Mouse (Mus musculus) cerebellum, adult 2 months (tissue): ENCODE data around the gene Prkag2. TPM values are rescaled to one million over a fixed set of nuclear protein-coding genes. Genes with fewer than 3 reads are reported as not detected.

Source experiments
- DNase-seq, 2 experiments: peaks; one replicate each; pipeline ENCODE4 v3.0.0; 2021
- H3K27ac ChIP-seq: fragments of 200-500 bp; 2 replicates; pipeline ENCODE4 v1.5.1; 2012; ENCODE audit warnings: low read length, control low read depth, inconsistent platforms; ENCODE audit not compliant: insufficient read depth
- H3K27me3 ChIP-seq: fragments of 200-500 bp; 2 replicates; pipeline ENCODE4 v1.6.1; 2012; ENCODE audit warnings: inconsistent platforms, mild to moderate bottlenecking, low read length, moderate library complexity; ENCODE audit not compliant: control insufficient read depth, insufficient read depth
- H3K4me1 ChIP-seq: fragments of 200-500 bp; 2 replicates; pipeline ENCODE4 v1.6.1; 2011; ENCODE audit warnings: low read length; ENCODE audit not compliant: control insufficient read depth, insufficient read depth
- H3K4me3 ChIP-seq: fragments of 200-500 bp; replicated peaks from 2 replicates; pipeline ENCODE3; 2011; ENCODE audit warnings: mild to moderate bottlenecking, low read depth, low read length, control low read depth; ENCODE audit not compliant: insufficient read depth
- CTCF ChIP-seq: fragments of 200-500 bp; IDR thresholded peaks from 2 replicates; pipeline ENCODE4 v1.5.1; 2011; ENCODE audit warnings: low read depth, mild to moderate bottlenecking, control low read depth, low read length, moderate library complexity, borderline replicate concordance; ENCODE audit not compliant: insufficient read depth
- POLR2A ChIP-seq: fragments of 200-500 bp; IDR thresholded peaks from 2 replicates; pipeline ENCODE4 v1.6.1; 2011; ENCODE audit warnings: low read length, control low read depth, borderline replicate concordance; ENCODE audit not compliant: insufficient read depth
- WGBS: fragments of 180-500 bp; shearing (Covaris S2); methylation state at CpG from one replicate; pipeline ENCODE4 v1.1.7; 2018; 5-methylcytosine and 5-hydroxymethylcytosine counted together
- polyA plus RNA-seq: library from polyadenylated mRNA; depleted of rRNA; stranded (reverse); fragments of >200 nt; gene quantifications from 2 replicates; pipeline ENCODE4 v1.2.3, GENCODE M21; 2012

The Prkag2 gene
- polyA plus RNA-seq, 1 experiment = 92.0 TPM

DNA sequence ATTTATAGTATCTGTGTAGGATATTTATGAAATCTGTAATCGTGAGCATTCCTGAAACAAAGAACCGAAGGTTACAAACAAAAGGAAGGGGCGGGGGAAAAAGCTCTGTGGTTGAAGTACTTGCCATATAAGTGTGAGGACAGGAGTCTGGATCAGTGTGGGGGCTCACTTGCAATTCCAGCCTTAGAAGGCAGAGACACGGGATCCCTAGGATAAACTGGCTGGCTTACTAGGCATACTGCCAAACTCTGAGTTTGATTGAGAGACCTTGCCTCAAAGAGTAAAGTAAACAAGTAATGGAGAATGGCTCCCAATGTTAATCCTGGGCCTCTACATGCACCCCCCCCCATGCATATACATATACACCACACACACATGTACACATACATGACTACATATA, 221.7 kb downstream of the Prkag2 start:
- TF ChIP-seq CTCF (no peak), POLR2A (no peak)
- H3K27ac ChIP-seq = no peak overlapping the region
- WGBS = 80% methylated on average over 4 of the region's 4 CpGs
- H3K4me1 ChIP-seq = peaks cover 20% of the 10 kb centered on the region
- no peaks in the 10 kb centered on the region for H3K27me3 ChIP-seq
- DNase-seq = no peak
- H3K4me3 ChIP-seq = no peak overlapping the region

GRCm38 (mm10) chr5:24877836-24878624, 222.4 kb downstream of the Prkag2 start:
- Histone ChIP-seq H3K27ac (no peak overlapping the region), H3K27me3 (no peaks in the 10 kb centered on the region), H3K4me1 (peaks cover 27% of the 10 kb centered on the region), H3K4me3 (no peak overlapping the region)
- no peak for DNase-seq
- no peak for TF ChIP-seq CTCF
- TF ChIP-seq POLR2A = no peak
- 91% methylated on average over 11 of the region's 11 CpGs for WGBS

DNA sequence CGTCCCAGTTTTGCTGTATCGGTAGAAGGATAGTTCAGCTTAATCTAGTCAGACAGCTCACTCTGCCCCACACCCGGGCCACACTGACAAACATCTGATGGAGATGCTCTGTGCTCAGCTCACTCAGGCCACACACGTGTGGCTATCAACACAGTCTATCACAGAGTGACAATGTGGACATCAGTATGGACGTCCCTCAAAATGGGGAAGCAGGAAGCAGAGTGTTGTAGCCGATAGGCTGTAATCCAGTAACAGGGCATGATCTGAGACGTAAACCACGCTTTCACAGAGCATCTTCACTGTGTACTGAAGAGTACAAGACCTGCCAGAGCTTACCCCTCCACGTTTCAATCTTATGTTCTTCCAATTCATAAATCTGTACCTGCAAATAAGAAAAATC, 223.8 kb downstream of the Prkag2 start:
- Histone ChIP-seq H3K4me3 (no peak overlapping the region), H3K27me3 (no peaks in the 10 kb centered on the region), H3K4me1 (peaks cover 29% of the 10 kb centered on the region), H3K27ac (no peak overlapping the region)
- 66% methylated on average over 9 of the region's 9 CpGs for WGBS
- TF ChIP-seq POLR2A = no peak
- no peak for TF ChIP-seq CTCF
- no peak for DNase-seq

GRCm38 (mm10) chr5:24874111-24874510, 226.3 kb downstream of the Prkag2 start:
- DNase-seq = peak; percentile 97 to 98
- peak overlapping the region; percentile 23 for H3K27ac ChIP-seq
- 11% methylated on average over 4 of the region's 4 CpGs for WGBS
- no peaks in the 10 kb centered on the region for H3K27me3 ChIP-seq
- no peak overlapping the region for H3K4me3 ChIP-seq
- peaks cover 29% of the 10 kb centered on the region for H3K4me1 ChIP-seq
- TF ChIP-seq POLR2A (peak; percentile 22; the same call in 1 of the 2 replicates), CTCF (no peak)

GRCm38 (mm10) chr5:24873221-24873620, 227.2 kb downstream of the Prkag2 start:
- TF ChIP-seq POLR2A (no peak), CTCF (no peak)
- 58% methylated on average over 6 of the region's 6 CpGs for WGBS

GRCm38 (mm10) chr5:24871276-24871675, 229.2 kb downstream of the Prkag2 start:
- 92% methylated on average over 12 of the region's 12 CpGs for WGBS
- H3K4me1 ChIP-seq = peaks cover 24% of the 10 kb centered on the region
- no peaks in the 10 kb centered on the region for H3K27me3 ChIP-seq
- no peak overlapping the region for H3K27ac ChIP-seq
- no peak for TF ChIP-seq CTCF
- TF ChIP-seq POLR2A = no peak
- H3K4me3 ChIP-seq = no peak overlapping the region
- no peak for DNase-seq

More at GRCm38 (mm10) chr5:24873221-24873620, 227.2 kb downstream of the Prkag2 start:
- Histone ChIP-seq H3K4me3 (no peak overlapping the region), H3K27me3 (no peaks in the 10 kb centered on the region), H3K27ac (peak overlapping the region; percentile 23), H3K4me1 (peaks cover 29% of the 10 kb centered on the region)
- DNase-seq = no peak

DNA sequence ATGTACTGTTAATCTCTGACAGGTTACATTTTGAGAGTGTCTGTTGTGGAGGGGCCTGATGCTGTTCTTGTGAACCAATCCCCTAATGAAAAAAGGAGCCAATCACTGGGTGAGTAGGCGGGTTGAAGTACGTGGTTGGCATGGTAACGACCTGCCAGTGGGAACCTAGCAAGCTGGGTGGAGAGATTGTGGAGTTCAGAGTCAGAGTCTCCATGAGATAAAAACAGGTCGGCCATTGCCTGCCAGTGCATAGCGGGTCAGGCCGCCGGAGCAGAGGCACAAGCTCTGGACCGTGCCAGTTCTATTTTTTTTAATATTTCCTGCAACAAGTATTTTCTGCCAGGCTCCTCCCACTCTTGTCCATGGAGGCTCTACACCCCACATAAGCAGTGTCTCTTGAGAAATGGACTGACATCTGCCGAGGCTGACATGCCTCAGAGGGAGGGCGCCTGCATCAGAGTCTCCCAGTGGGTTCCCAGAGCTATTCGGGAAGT, 230.6 kb downstream of the Prkag2 start:
- H3K4me3 ChIP-seq = no peak overlapping the region
- H3K27ac ChIP-seq = no peak overlapping the region
- WGBS = 56% methylated on average over 11 of the region's 11 CpGs
- TF ChIP-seq CTCF (no peak), POLR2A (no peak)
- H3K4me1 ChIP-seq = peaks cover 18% of the 10 kb centered on the region
- no peak for DNase-seq
- H3K27me3 ChIP-seq = no peaks in the 10 kb centered on the region

DNA sequence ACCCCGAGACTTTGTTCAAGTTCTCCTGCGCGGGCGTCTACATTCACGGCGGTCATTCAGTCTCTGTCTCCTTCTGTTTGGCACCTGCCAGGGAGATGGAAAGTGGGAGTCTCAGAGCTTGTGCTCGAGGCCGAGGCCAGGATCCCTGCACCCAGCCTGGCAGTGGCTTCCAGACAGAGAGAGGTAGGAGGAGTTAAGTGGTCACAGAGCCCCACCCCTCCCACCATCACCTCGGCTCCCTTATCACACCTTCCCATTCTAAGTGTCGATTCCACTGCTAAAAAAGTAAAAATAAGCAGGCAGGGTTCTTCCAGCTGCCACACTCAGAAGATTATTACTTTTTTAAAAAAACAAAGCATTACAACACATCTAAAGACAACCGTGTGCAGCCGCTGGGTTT, 236.6 kb downstream of the Prkag2 start:
- DNase-seq = no peak
- Histone ChIP-seq H3K27me3 (no peaks in the 10 kb centered on the region), H3K4me1 (peaks cover 16% of the 10 kb centered on the region), H3K27ac (no peak overlapping the region), H3K4me3 (no peak overlapping the region)
- 73% methylated on average over 12 of the region's 12 CpGs for WGBS
- TF ChIP-seq CTCF (no peak), POLR2A (no peak)
